Mouse (Mus musculus) adrenal gland (tissue): ENCODE measurements around the gene Olfr944.

Experiments
- intact Hi-C: fragments of 180-260 bp; cut with DNase I; formaldehyde crosslinking; loops from one replicate; pipeline ENCODE4 v1.15.1; 2025
- long read RNA-seq, 2 experiments: library from polyadenylated mRNA; unstranded; transcript quantifications; one replicate each; pipeline ENCODE4 v2.0.0; 2020; ENCODE audit warnings: borderline replicate concordance in 1 of 2; ENCODE audit not compliant: insufficient replicate concordance in 1 of 2

Olfr944 gene
- long read RNA-seq, experiment 1: 0 reads
- long read RNA-seq, experiment 2: 0 reads

GRCm38 (mm10) chr9:39201620-39202019 is at the start of gene Olfr944:
Olfr944 (plus strand) TSS chr9:39201920.
- intact Hi-C loops: no loop called here

- intact Hi-C loops: no loop called here
Measured at GRCm38 (mm10) chr9:39152401-39152800, 49.3 kb upstream of the Olfr944 start.

GRCm38 (mm10) chr9:39166004-39166403 is 35.7 kb upstream of the Olfr944 start, which contains the start of gene Olfr943:
Olfr943 (plus strand) TSS chr9:39166304.
- intact Hi-C loops: no loop called here

- intact Hi-C loops: no loop called here
Measured at GRCm38 (mm10) chr9:39249894-39250293, 48.2 kb downstream of the Olfr944 start, which contains the start of gene Olfr1537. Olfr1537 (minus strand) TSS chr9:39249994.
